Mouse (Mus musculus) lung, adult 18-20 months (tissue): ENCODE measurements around the gene Olfr1204.

Experiments used
- DNase-seq, 2 experiments: peaks; one replicate each; pipeline ENCODE4 v3.0.0; 2022; ENCODE audit warnings: mixed read lengths in 2 of 2

Gene Olfr1204

GRCm38 (mm10) chr2:88848992-88849391, at the start of gene Olfr1204:
Gene Olfr1204, plus strand, starts transcription at chr2:88849292.
- DNase-seq, result no peak

- no peak for DNase-seq
These were observed 34.9 kb upstream of the Olfr1204 start, which contains the start of gene Olfr1202 for GRCm38 (mm10) chr2:88814196-88814595. Gene Olfr1202, plus strand, starts transcription at chr2:88814496.

GRCm38 (mm10) chr2:88829437-88829836, 19.7 kb upstream of the Olfr1204 start, which contains the start of gene Olfr1205:
Gene Olfr1205, plus strand, starts transcription at chr2:88829737.
- no peak for DNase-seq

GRCm38 (mm10) chr2:88838477-88838876, 10.6 kb upstream of the Olfr1204 start:
- DNase-seq, result no peak

- no peak for DNase-seq
These were observed 13.8 kb downstream of the Olfr1204 start, which contains the start of gene Olfr1206 for GRCm38 (mm10) chr2:88862931-88863330. Gene Olfr1206, plus strand, starts transcription at chr2:88863231.

- no peak for DNase-seq
These were observed 53.1 kb downstream of the Olfr1204 start, which contains the start of gene Olfr1208 for GRCm38 (mm10) chr2:88902211-88902610. Gene Olfr1208, minus strand, starts transcription at chr2:88902311.
